Mouse (Mus musculus) cerebellum, adult 11 months (tissue): ENCODE data around the gene Gm20219.

Experiments
- DNase-seq: peaks from one replicate; pipeline ENCODE4 v3.0.0; 2022

The Gm20219 gene

DNA sequence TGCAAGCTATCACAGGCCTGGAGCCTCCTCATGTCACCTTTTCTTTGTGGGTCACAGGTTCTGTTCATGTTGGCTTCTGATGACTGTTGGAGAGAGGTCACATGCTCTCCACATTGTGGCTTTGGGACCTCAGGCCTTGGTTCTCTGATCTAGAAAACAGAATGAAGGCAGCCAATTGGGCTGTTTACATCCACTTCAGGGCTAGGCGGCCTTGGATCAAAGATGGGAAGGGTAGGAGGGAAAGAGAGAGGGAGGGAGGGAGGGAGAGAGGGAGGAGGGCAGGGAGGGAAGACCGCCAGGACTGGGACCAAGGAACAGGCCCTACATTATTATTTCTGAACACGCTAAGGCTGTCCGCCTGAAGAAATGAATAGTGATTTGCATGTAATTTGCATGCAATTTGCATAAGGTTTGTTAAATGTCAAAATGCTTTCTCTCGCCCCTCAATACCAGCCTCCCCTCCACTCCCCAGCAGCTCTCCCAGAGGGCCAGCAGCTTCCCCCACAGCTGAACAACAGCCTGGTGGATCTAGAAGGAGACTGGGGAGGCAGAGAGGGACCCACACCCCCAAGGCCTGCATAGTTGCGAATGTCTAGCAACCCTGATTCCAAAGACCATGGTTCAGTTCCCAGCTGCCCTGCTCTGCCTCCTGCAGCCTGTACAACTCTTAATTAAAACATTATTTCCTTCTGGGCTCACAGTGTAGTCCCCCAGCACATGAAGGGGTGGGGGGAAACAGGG is 2.2 kb downstream of the Gm20219 start:
- DNase-seq: no peak

GRCm38 (mm10) chr17:56550784-56551475 is 3.3 kb downstream of the Gm20219 start:
- DNase-seq: no peak

GRCm38 (mm10) chr17:56548605-56549105 is 5.5 kb downstream of the Gm20219 start:
- DNase-seq: no peak

DNA sequence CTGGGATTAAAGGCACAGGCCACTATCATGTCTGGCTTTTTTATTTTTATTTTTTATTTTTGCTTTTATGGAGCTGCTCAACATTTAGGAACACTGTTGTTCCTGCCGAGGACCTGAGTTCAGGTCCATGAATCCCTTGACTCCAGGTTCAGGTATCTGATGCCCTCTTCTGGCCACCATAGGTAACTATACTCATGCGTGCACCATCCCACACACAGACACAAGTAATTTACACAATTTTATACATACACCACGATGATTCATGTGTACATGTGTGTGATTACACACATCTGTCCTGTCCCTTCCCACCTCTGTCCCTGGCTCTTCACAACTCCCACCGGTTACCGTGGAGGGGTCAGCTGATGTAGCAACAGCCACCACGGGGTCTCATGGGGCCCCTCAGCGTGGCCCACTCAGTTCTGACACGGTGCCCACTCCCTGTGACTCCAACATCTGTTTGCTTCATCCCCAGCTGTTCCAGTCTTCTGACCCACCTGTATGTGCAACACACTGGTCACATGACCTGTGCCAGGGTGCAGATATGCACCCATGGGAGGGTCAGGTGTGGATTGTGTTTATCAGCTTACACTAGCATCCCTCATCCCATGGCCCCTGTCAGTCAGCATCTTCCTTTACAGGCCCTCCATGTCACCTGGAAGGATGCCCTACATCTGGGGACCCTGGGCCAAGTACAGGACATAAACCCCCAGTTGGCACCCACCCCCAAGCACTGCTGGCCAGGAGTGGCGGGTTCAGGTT is 6.2 kb downstream of the Gm20219 start:
- DNase-seq: no peak

- peak; percentile 84 for DNase-seq
Observed at GRCm38 (mm10) chr17:56547116-56547845, 6.9 kb downstream of the Gm20219 start.

DNA sequence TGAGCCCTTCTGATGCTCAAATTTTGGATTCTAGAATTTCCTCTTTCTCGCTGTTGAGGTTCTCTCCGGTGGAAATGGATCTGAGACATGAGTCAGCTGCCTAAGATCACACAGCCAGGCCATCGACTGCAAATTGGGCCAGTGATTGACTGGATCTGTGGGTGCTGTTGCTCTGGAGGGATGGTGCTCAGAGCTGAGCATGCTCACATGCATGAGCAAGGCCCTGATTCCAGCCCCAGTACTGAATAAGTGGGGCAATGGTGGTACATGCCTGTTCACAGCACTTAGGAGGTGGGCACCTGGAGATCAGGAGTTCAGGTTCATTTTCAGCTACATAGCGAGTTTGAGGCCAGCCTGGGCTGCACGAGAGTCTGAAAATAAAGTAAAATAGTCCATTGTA is 7.6 kb downstream of the Gm20219 start:
- DNase-seq: no peak

DNA sequence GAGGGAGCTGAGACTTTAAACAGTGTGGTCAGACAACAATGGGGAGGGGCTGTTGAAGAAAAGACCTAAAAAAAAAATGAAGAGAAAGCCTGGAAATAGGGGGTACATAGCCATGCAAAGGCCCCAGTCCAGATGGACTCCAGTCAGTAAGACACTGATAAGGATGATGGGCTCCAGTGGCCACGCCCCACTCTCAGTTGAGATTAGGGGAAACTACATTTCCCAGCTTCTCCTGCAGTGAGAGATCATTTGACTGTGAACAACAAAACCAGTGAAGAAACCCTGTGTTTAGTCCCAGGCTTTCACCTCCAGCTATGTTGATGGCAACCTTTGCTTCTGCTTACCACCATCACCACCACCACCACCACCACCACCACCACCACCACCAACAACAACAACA is 8.2 kb downstream of the Gm20219 start:
- no peak for DNase-seq

GRCm38 (mm10) chr17:56544699-56545387 is 9.3 kb downstream of the Gm20219 start:
- DNase-seq: no peak

DNA sequence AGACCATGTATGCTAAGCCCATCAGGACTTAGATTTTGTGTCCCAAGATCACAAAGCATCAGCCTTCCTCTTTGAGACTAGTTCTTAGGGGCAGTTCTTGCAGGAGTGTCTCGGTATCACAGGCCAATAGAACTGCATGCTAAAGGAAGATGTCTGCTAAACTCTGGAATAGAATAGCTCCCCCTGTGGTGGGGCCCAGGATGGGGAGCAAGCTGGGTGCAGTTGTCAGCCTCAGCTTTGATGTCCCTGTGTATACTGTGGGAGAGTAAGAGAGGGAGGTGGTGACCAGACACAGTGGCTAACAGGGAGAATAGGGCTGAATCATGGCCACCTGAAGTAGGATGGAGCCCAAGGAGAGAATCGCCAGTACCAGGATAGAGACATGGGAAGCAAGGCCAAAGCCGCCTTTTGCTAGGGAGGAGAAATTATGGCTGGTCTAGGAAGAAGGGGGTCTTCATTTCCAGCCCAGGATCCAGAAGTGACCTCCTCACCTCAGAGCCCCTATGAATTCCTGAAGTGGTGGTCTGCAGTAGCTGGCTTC is 10.4 kb downstream of the Gm20219 start:
- no peak for DNase-seq

GRCm38 (mm10) chr17:56542736-56543135 is 11.5 kb downstream of the Gm20219 start:
- no peak for DNase-seq

DNA sequence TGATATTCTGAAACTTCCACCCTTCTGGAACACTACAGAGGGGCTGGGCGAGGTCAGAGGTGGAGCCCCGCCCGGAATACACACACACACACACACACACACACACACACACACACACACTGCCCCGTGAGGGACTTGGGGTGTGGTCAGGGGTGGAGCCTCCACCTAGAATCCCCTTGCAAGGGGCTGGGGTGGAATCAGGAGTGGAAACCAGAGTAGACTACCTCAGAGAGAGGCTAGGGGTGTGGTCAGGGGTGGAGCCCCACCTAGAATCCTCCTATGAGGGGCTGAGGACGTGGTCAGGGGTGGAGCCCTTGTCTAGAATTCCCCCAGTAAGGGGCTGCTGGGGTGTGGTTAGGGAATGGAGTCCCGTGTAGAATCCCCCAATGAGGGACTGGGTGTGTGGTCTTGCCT is 13.6 kb downstream of the Gm20219 start:
- no peak for DNase-seq

- DNase-seq: no peak
Observed at GRCm38 (mm10) chr17:56537912-56538311, 16.3 kb downstream of the Gm20219 start.

DNA sequence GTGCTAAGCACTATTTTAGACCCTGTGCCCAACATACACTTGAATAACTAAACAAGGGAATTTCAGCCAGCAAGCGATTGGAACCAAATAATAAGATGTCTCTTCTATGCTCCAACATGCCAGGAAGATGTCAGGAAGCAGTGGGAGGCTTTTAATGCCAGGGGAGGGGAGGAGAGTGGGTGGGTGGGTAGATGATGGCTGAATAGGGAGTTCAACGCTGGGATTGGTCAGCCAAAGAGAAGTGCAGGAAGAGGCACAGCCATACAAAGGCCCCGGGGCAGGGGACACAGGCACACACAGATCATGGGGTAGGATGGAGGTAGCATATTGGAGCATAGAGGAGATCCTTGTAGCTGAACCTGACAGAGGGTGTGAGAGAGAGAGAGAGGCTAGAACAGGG is 17.3 kb downstream of the Gm20219 start:
- no peak for DNase-seq

DNA sequence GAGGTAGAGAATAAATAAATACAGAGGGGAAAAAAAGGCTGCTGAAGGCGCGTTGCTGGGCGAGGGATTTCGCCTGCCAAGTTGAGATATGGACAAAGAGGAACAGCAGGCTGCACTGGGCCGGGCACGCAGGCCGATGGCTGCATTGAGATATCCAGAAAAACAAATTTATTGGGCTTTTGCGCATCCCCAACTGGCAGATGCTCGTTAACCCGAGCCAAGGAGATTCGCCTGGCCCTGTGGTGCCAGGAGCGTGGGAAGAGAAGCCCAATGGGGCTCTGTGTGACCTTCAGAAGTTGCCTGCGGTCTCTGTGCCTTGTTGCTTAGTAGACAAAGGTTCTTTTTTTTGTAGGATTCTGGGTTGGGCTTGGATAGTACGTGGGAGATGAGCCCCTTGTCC is 18.0 kb downstream of the Gm20219 start:
- no peak for DNase-seq

DNA sequence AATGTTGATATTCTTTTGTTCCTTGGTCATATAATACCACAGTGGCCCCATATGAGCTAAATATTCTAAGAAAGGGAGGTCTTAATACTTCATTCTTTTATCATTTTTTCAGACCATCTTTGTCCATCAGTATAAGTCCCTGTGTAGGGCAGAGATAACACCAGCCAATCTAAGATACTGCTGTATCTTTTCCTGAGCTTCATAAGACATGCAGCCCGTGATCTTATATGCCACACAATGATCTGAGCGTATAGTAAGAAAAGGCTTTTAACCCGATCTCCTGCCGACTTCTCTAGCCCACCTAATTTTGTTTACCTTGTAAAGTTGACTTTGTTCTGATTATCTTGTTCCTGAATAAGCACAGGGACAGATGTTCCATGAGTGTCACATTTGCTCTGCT is 29.2 kb downstream of the Gm20219 start:
- no peak for DNase-seq

DNA sequence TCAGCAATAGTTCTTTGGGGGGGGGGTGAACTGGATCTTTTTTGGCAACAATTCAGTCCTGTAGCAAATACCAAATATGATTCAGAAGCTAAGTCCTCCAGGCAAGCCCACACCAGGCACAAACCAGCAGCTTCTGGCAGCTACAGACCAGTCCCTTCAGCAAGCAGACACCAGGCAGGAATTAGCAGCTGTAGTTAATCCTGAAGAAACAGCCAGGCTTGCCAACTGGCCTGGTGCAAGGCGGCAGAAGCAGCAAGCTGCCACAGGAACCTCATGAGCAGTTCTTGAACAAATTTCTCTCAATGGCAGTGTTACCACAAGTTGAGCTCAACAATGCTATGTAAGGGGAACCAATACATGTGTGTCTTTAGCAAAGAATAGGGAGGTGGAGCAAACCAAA is 31.4 kb downstream of the Gm20219 start:
- DNase-seq: no peak

DNA sequence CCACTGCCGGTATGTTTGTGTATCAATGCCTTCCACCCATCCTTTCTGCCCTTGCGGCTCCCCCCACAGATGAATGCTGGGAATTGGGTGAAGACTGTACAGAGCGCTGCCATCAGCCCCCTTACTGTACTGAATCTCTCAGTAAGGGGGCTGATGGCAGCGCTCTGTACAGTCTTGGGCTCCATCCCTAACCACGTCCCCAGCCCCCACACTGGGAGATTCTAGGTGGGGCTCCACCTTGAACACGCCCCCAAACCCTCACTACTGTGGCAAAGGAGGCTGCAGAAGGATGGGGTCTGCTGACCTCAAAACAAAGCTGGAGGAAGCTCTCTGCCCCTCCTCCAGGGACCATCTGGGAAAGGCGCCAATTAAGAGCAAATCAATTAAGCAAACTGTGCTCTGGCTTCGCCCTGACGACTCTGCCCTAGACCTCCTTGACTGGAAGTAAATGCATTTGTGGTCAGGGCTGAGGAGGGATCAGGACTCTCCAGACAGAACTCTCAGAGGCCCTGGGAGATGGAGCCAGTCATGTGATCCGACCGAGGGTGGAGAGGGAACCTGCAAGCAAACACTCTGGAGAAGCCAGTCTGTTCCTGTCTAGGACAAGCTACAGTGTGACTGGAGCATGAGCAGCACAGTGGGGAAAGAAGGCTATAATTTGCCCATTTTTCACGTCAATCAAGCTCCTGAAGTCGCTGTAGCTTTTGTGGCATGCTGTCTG is 38.3 kb downstream of the Gm20219 start:
- DNase-seq: no peak

GRCm38 (mm10) chr17:56514916-56515315 is 39.3 kb downstream of the Gm20219 start:
- DNase-seq: no peak

DNA sequence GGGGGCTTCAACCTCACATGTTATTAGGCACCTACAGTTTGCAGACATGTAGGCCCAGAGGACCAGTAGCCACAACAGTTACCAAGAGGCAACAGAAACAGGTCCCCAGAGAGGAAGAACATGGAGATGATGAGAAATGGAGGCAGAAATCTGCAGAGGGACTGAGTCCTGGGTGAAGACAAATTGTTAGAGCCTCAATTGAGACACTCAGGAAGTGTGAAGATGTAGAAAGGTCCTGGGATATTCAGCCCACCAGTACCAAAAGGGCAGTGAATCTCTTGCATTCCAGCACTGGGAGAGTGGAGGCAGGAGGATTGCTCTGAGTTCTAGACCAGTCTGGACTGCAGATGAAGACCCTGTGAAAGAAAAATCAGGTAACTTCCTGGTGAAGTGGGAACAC is 39.9 kb downstream of the Gm20219 start:
- DNase-seq: no peak

- no peak for DNase-seq
Observed at GRCm38 (mm10) chr17:56512310-56512709, 41.9 kb downstream of the Gm20219 start, which contains the start of gene Znrf4. TSS of gene Znrf4 (minus strand) at chr17:56512431.

GRCm38 (mm10) chr17:56511707-56512090 is 42.5 kb downstream of the Gm20219 start:
- no peak for DNase-seq
